Mouse (Mus musculus) myocyte (in vitro differentiated cells): Measurements from ENCODE around the gene Abhd17a.

ENCODE experiments used
- POLR2A ChIP-seq: IDR thresholded peaks from one replicate; pipeline ENCODE4 v1.6.1; 2011; ENCODE audit warnings: low read depth, mild to moderate bottlenecking, control low read depth, moderate library complexity; ENCODE audit not compliant: insufficient read length
- TCF12 ChIP-seq: IDR thresholded peaks from one replicate; pipeline ENCODE4 v1.6.1; 2011; ENCODE audit warnings: mild to moderate bottlenecking, control low read depth; ENCODE audit not compliant: poor library complexity, insufficient read depth, severe bottlenecking
- USF1 ChIP-seq: IDR thresholded peaks from one replicate; pipeline ENCODE4 v1.6.1; 2011; ENCODE audit warnings: low read depth, mild to moderate bottlenecking, control low read depth, moderate library complexity

DNA sequence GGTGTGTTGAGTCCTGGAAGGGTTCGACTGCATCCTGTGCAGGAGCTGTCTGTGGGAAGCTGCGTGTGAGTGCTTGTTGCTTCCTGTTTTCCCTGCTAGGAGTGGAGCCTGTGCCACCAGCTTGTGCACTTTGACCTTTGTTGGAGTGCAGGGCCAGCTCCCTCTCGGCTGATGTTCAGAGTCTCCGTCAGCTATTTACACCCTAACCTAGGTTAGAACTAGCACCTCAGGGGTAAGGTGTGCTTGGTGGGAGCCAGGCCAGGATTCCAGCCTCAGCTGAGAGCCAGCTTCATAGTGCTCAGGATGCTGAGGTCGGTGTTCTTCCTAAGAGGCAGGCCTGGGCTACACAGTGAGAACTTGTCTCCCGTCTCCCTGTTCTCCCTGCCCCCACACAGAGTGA is 45.2 kb upstream of the Abhd17a start:
- TF ChIP-seq POLR2A (no peak), USF1 (no peak), TCF12 (no peak)
